Mouse (Mus musculus): ENCODE measurements at regions not wholly inside any gene's neighbourhood (a gene's known extent, or its start where the extent isn't known, plus 50 kb on each side); places are given as distances from the start of the nearest gene placed in this dataset.
"Not testable (repeated sequence)": the region's sequence is repeated elsewhere in the genome, so short reads cannot be mapped to it uniquely, and the experiment has no call there.

DNA sequence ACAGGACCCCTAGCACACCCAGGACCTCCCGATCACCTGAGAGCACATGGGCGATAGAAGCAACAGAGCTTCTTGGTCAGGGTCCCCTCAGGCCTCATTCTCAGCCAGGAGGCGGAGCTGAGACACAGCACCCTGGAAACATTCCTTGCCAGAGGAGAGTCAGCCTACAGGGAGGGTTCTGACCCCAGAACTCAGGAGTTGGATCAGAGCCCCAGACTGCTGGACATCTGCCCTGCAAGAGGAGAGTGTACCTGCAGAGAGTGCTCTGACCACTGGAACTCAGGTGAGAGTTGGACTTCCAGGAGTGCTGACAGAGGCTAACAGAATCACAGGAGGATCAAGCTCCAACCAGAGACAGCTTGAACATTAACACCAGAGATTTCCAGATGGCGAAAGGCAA, 76.1 kb downstream of the Gpr85 start:
- DNase-seq (ENCODE audit: low read depth, low spot score): not testable (repeated sequence)

DNA sequence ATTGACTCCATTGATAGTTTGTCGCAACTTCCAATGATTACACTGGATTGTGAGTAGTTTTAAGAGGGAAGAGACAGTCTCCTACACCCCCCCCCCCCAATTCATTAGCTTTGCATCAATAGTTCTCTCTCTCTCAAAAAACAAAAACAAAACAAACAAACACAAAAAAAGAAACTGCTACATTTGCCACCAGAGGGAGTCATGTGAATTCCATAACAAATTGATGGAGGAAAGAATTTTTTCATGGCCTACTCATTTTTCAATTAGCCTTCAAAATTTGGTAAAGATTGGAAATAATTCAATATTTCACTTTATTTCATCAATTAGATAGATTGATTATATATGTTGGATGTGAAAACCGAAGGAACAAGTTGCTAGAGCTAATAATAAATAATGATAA, 80.3 kb downstream of the Gpr85 start:
- no peak for DNase-seq (ENCODE audit: low read depth, low spot score)

DNA sequence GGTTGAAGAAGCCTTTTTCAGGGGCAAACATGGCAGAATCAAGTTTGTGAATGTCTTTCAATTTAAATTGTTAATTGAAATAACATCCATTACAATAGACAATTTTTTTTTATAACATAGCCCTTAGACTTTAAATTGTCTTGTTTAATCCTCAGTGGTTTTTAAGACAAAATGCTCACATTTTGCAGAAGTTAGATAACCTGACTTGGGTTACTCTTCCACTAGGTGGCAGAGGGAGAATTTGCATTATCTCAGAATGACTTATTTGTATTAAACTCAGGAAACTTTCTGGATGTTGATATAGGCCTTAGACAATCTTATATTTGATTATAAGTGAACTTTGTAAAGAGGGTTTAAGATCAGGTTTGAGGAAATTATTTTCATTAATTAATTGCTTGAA, 80.8 kb downstream of the Gpr85 start:
- no peak for DNase-seq (ENCODE audit: low read depth, low spot score)

GRCm38 (mm10) chr6:13748931-13749638, 71.3 kb upstream of the Bmt2 start:
- no peak for DNase-seq (ENCODE audit: low read depth, low spot score)

- no peak for DNase-seq (ENCODE audit: low read depth, low spot score)
Measured at GRCm38 (mm10) chr6:13747969-13748368, 70.2 kb upstream of the Bmt2 start.

DNA sequence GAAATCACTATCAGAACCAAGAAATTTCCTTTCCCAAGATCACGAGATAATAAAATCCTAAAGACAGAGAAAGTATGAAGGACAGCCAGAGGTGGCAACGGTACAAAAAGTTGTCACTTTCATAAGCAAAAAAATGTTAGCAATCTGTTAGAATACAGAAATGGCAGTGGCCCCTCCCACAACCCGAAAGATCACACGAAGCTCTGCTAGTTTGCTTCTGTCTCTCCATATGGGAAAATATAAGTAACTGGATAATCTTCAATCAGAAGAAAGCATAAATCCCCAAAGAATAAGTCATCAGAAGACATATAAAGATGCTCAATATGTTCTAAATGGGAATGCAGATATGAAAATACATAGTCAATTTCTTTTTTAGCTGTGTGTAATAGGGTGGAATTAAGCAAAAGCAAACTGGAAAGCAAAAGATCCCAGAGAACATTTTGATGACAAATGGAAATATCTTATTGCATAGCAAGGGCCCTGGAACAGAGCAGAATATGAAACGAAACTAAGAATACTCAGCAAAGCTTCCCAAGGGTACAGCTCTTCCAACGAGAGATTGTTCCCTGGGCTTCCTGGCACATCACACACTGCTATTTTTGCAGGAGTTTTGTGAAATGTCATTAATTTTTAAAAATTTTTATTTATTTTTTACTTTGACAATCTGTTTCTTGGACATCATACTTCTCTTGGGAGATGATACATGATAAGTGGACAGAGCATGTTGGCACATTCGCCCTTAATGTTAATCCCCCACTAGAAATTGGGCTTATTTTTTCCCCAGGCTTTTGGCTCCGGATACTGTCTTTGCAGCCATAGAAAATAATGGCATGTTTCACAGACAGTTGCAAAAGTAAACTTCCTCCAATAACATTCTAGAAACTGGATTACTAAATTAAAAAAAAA, 69.1 kb upstream of the Bmt2 start:
- DNase-seq (ENCODE audit: low read depth, low spot score): peak; percentile 30
